Mouse (Mus musculus) spleen, postnatal 4 days (tissue): ENCODE measurements around the gene U2af2.

ENCODE experiments used
- DNase-seq, 2 experiments: peaks; one replicate each; pipeline ENCODE4 v3.0.0; 2022; ENCODE audit warnings: low spot score in 2 of 2

U2af2 gene

DNA sequence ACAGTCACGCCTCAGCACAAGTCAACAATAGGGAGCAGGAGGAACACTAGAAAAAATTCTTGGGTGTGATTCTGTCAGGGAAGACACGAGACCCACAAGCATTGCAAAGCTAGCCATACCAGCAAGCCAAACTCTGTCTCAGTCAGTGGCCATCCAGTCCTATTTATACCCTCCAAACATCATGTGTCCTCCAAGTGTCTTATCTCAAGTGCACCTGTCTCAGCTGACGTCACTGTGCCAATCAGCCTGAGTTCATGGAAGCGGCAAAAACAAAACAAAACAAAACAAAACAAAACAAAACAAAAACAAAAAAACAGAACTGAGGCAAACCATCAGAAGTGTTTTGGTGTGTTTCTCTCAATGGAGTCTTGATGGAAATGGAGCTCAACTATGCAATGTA, 46.3 kb downstream of the U2af2 start:
- DNase-seq: no peak

DNA sequence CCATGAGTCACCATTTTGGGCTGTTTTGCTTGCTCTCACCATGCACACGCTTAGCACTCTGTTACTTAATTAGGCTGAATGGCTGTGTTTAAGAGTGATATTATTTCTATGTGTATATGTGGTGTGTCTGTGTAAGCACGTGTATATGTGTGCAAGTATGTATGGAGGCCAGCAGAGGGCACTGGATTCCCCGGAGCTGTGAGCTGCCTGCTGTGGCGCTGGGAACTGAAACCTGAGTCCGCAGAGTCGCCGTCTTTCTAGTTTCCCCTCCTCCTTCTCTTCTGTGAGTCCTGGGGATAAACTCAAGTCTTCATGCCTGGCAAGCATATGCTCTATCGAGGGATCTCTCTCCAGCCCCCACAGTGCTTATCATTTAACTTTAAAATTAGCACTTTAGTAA, 47.4 kb downstream of the U2af2 start:
- DNase-seq: no peak

DNA sequence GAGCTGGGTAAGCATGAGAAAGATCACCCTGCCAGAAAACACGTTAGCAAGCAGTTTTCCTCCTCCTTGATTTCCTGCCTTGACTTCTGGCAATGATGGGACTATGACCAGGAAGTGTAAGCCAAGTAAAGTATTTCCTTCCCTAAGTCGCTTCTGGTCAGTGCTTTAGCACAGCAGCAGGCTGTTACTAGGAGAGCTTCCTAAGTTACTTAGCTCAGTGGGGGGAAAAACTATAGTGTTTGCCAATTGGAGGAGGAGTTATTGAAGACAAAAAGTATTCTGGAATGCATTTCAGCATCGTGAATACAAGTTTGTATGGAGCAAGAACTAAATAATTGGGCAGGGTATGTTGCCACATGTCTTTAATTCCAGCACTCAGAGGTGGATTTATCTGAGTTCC, 50.8 kb downstream of the U2af2 start:
- DNase-seq: no peak

DNA sequence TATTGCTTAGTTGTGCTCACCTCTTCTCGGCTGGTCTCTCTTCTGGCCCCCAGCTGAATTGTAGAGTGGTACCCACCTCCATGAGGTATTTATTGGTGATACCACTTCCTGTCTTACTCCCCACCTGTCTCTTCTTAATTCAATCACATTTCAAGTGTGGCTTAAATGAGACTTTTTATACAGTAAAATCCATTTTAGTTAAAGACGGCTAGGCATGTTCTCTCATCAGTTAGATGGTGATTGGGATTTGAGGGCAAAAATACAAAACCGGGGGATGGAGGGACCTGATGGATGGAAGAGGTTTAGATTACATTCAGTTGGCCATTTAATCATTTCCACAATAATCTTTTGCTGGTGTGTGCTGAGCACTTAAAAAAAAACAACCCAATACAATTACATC, 54.9 kb downstream of the U2af2 start, which contains the start of gene Rfpl4:
Gene Rfpl4 (minus strand): TSS at position 101 of the 400 bp plus-strand sequence.
- no peak for DNase-seq

DNA sequence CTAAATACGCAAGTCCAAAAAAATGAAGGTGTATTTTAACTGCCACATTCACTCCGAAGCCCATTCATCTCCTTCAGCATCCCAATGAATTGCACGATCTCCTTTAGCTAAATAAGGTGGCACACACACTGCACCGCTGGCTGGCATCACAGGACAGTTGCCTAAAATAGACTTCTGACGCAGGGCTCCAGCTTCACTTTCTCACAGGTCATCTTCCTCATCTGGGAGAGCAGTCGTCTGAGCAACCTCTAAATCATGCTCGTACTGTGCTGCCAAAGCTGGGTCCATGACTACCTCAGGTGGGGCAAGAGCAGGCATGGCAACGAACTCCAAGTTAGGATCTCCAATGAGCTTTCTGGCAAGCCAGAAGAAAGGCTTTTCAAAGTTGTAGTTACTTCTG, 63.1 kb downstream of the U2af2 start:
- no peak for DNase-seq

DNA sequence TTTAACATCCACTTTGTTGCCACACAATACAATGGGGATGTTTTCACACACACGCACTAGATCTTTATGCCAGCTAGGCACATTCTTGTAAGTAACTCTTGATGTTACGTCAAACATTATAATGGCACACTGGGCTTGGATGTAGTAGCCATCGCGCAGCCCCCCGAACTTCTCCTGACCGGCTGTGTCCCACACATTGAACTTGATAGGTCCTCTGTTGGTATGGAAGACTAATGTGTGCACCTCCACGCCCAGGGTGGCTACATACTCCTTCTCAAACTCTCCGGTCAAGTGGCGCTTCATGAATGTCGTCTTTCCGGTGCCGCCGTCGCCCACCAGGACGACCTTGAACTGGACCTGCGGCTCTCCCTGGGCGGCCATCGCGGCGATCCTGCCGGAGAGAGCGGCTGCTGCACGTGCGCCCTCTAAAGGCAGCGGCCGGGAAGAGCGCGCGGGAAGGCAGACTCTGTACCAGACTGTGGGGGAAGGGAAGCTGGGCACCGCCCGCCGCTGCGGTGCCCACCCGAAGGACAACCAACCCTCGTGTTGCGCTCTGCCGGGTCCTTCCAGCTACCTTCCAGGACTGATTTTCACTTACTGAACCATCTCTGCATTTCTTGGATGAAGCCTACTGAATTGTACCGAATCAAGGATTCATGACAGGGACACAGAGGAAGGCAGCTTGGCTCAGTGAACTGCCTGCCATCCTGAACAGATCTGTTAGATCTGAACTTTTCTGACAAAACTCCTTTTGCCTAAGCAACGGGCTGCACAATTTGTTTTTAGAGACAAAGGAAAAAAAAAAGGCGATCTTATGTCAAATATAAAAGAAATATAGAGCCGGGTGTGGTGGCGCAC, 63.8 kb downstream of the U2af2 start, which contains the start of gene Rasl2-9:
Gene Rasl2-9 (minus strand): TSS at position 402 of the 858 bp plus-strand sequence.
- peak; percentile 73 to 92 for DNase-seq
